Mouse (Mus musculus) skeletal muscle tissue, adult 2 months (tissue): ENCODE data around the gene Tbc1d22a.

Experiments
- DNase-seq: peaks from one replicate; pipeline ENCODE4 v3.0.0-alpha.2; 2012; ENCODE audit warnings: low read depth, low spot score

Tbc1d22a gene

GRCm38 (mm10) chr15:86277428-86277827 is 63.2 kb downstream of the Tbc1d22a start:
- DNase-seq: no peak

DNA sequence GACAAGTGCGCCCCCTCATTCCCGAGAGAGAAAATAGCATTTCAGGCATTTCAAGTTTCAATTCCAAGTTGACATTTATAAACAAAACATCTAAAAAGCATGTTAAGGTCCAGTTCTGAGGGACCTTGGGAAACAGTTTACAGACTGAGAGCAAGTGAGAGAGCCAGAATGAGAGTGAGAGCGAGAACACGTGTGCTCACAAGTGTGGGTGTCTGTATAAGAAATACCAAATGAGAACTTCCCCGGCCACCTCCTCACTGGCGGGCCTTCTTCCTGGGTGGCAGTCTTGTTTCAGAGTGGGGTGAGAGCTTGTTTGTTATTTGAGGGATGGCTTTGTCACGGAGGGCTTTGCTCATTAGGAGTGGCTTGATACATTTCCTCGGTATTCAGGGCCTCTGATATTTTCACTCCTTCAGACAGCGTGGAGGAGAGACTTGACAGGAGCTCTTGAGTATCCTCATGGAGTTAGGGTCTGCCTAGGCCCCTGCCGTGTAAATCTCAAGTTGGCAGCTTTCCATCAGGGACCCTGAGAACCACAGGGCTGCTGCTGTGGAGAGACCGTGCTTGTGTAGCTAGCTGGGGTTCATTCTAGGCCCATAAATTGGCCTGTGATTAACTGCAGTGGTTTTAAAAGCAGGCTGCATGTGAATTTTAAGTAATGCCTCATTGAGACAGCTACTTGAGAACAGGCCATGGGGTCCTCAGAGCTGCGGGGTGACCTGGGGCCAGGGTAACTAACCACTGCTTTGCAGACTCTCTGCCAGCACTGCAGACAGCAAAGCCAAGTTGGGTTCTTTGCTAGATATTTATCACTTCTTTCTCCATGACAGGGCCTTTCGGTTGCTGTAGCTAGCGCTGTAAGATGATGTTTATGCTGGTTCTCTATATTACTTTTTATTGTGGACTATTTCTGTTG is 65.1 kb downstream of the Tbc1d22a start:
- DNase-seq: no peak

GRCm38 (mm10) chr15:86280137-86280536 is 65.9 kb downstream of the Tbc1d22a start:
- DNase-seq: no peak

- DNase-seq: no peak
These were observed 69.0 kb downstream of the Tbc1d22a start for GRCm38 (mm10) chr15:86283238-86283637.

DNA sequence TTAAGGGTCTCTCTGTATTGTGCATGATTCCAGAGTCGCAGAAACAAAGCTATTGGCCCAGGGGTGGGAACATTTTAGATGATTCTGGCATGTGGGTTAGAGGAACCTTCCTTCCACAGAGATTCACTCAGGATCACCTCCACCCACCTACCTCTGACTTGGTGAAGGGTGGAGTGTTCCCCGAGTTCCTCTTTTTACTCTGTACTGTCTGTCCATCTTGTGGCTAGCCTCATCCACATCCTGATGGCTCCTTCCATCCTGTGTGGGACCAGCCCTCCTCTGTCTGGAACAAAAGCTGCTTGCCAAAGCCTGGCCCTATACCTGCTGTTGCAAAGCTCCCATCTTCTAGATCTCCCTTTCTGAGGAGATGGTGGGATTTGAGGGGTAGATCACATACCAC is 71.0 kb downstream of the Tbc1d22a start:
- DNase-seq: no peak

- DNase-seq: no peak
These were observed 75.8 kb downstream of the Tbc1d22a start for GRCm38 (mm10) chr15:86290074-86290473.

DNA sequence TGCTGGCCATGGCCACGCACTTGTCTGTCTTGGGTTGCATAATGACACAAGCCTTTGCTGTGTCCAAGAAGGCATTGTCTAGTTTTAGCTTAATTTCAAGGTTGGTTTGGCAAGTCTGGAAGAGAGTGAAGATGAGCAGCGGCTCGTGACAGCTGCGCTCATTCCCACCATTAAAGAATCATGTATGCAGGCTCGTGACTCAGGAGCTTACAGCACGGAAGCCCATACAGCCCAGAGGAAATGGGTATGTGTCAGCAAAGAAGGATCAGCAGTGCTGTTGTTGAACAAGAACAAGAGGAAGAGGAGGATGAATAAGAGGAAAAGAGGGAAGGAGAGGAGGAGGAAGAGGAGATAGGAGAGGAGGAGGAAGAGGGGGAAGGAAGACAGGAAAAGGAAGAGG is 78.0 kb downstream of the Tbc1d22a start:
- no peak for DNase-seq

- no peak for DNase-seq
These were observed 80.2 kb downstream of the Tbc1d22a start for GRCm38 (mm10) chr15:86294426-86294825.

DNA sequence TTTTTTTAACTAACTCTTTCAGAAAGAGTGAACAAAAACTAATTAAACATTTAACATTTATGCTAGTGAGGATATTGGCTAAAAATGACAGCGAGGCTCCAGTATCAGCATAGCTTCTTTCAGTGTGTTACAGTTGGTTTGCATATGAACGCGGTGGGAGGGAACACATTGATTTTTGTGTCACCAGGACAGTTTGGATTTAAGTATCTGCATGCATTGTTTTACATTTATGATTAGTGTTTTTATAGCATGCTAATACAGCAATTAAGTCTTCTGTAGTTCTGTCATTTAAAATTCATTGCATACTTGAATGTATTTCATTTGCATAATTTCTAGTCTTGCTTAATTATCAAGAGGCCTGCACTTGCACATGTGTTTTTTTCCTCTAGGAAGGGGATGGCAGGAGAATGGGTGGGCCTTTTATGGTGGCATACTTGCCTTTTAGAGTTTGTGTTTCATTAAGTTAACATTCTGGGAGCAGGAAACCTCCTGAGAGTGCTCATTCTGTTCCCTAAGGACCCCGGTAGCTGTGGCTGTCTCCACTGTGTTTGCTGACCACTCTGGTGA is 81.5 kb downstream of the Tbc1d22a start:
- no peak for DNase-seq

GRCm38 (mm10) chr15:86297281-86297680 is 83.0 kb downstream of the Tbc1d22a start:
- no peak for DNase-seq

- DNase-seq: no peak
These were observed 89.6 kb downstream of the Tbc1d22a start for GRCm38 (mm10) chr15:86303876-86304275.

GRCm38 (mm10) chr15:86304861-86305260 is 90.6 kb downstream of the Tbc1d22a start:
- no peak for DNase-seq

DNA sequence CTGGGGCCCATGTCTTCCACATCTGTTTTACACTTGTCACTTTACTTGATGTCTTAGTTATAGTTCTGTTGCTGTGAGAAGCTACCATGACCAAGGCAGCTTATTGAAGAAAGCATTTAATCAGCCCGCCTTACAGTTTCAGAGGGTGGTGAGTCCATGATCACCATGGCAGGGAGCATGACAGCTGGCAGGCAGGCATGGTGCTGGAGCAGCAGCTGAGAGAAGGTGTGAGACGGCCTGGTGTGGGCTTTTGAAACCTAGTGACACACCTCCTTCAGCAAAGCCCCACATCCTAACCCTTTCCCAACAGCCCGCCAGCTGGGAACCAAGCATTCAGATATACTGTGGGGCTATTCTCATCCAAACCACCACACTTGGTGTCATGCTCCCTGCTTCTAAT is 91.0 kb downstream of the Tbc1d22a start:
- DNase-seq: no peak

GRCm38 (mm10) chr15:86309213-86309829 is 95.1 kb downstream of the Tbc1d22a start:
- no peak for DNase-seq

GRCm38 (mm10) chr15:86320803-86321510 is 106.7 kb downstream of the Tbc1d22a start:
- DNase-seq: no peak

DNA sequence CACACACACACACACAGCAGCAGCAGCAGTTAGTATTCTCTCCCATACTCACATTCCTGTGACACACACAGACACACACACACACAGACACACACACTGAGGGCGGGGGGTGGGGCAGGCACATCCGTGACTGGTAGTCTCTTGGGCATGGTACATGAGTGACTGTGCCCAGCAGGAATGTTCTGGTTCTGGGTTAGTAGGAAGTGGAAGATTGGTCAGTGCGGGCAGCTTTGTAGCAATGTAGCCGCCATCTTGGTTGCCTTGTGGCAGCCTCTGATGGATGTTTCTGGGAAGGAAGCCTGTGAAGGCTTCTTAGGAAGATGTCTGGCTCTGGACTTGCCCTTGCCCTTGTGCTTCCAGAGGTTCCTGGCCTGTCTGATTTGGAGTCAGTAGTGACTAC is 112.1 kb downstream of the Tbc1d22a start:
- no peak for DNase-seq

GRCm38 (mm10) chr15:86329911-86330310 is 115.7 kb downstream of the Tbc1d22a start:
- DNase-seq: no peak

GRCm38 (mm10) chr15:86330454-86330853 is 116.2 kb downstream of the Tbc1d22a start:
- DNase-seq: no peak

- no peak for DNase-seq
These were observed 117.4 kb downstream of the Tbc1d22a start for GRCm38 (mm10) chr15:86331501-86332245.

DNA sequence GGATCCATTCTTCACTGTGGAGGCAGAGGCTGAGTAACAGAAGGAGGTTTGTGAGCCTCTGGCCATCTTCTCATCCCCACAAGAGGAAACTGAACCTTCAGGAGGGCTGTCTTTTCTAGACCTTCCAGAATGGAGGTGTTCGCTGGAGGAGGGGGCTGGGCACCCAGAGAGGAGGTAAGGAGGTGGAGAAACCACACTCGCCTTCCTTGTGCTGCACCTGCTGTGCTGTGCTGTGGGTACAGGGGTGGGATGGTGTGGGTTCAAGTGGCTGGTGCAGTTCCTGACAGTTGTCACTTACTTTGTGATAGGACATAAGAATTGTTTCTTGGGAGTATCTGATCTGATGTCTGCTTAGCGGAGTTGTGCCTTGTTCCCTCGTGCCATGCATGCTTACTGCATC is 118.9 kb downstream of the Tbc1d22a start:
- no peak for DNase-seq

DNA sequence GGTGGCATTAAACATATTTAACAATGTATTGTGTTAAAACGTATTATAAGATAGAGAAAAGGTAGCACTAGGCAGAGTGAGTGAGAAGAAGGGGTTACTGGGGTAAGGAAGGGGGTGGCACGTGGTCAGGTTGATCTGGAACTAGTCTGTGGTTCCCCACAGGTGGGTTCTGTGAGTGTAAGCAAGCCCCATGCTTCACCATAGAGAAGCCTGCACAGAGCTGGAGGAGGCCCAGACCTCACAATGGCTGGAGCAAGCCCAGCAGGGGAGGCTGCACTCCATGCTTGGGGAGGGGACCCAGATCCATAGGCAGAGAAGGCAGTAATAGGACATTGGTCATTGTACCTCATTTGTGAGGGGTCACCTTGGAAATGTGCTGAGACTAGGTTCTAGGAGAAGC is 119.3 kb downstream of the Tbc1d22a start:
- DNase-seq: no peak
